Mouse (Mus musculus) forebrain, embryonic 11.5 days (tissue): ENCODE results near the gene Efcab3. TPM values are rescaled to one million over a fixed set of nuclear protein-coding genes. Genes with fewer than 3 reads are reported as not detected.
A peak's percentile ranks its signal among the peaks of the same experiment; 100 is the strongest.

Source experiments
- ATAC-seq: fragments of 200-750 bp; cut with Nextera tagmentation; replicated peaks from 2 replicates; pipeline ENCODE4 v1.8.0; 2017; ENCODE audit warnings: moderate TSS enrichment; ENCODE audit not compliant: low FRiP score
- DNase-seq: peaks from one replicate; pipeline ENCODE4 v3.0.0-alpha.2; 2017; ENCODE audit warnings: low spot score
- H3K27ac ChIP-seq: fragments of 300-500 bp; sonication (generic); 2 replicates; pipeline ENCODE4 v1.5.1; 2014; ENCODE audit warnings: low read depth, low read length
- H3K27me3 ChIP-seq: fragments of 300-500 bp; sonication (generic); 2 replicates; pipeline ENCODE4 v1.6.1; 2014; ENCODE audit warnings: mild to moderate bottlenecking, low read length, mixed read lengths; ENCODE audit not compliant: control insufficient read depth, insufficient read depth
- H3K36me3 ChIP-seq: fragments of 300-500 bp; sonication (generic); 2 replicates; pipeline ENCODE4 v1.6.1; 2014; ENCODE audit warnings: mild to moderate bottlenecking, low read length, moderate library complexity, mixed read lengths; ENCODE audit not compliant: control insufficient read depth, insufficient read depth
- H3K4me1 ChIP-seq: fragments of 300-500 bp; sonication (generic); replicated peaks from 2 replicates; pipeline ENCODE4 v1.6.1; 2014; ENCODE audit warnings: low read length, mixed read lengths; ENCODE audit not compliant: control insufficient read depth, insufficient read depth
- H3K4me2 ChIP-seq: fragments of 300-500 bp; sonication (generic); 2 replicates; pipeline ENCODE4 v1.6.1; 2014; ENCODE audit warnings: low read depth, mild to moderate bottlenecking, low read length, moderate library complexity, mixed read lengths; ENCODE audit not compliant: severe bottlenecking
- H3K4me3 ChIP-seq: fragments of 300-500 bp; sonication (generic); 2 replicates; pipeline ENCODE4 v1.5.1; 2014; ENCODE audit warnings: low read depth, low read length
- H3K9ac ChIP-seq: fragments of 300-500 bp; sonication (generic); 2 replicates; pipeline ENCODE4 v1.6.1; 2014; ENCODE audit warnings: low read length
- H3K9me3 ChIP-seq: fragments of 300-500 bp; sonication (generic); 2 replicates; pipeline ENCODE4 v1.6.1; 2016; ENCODE audit warnings: low read length, mixed read lengths; ENCODE audit not compliant: control insufficient read depth
- WGBS: fragments of 180-500 bp; shearing (Covaris S2); extraction: QIAGEN DNeasy Blood & Tissue Kit; methylation state at CpG from one replicate; pipeline ENCODE4 v1.1.7; 2014; 5-methylcytosine and 5-hydroxymethylcytosine counted together
- polyA plus RNA-seq: library from polyadenylated mRNA; unstranded; fragments of >200 nt; fragmentation: Nextera tagmentation; extraction: Ambion mirVana; gene quantifications from 2 replicates; pipeline ENCODE4 v1.2.1, GENCODE M21; 2014

Efcab3 gene
- polyA plus RNA-seq, 1 experiment from 2014 or later: not detected

- peaks cover 2% of the 10 kb centered on the region; the same call in 1 of the 2 replicates for H3K4me1 ChIP-seq
- H3K4me2 ChIP-seq: no peak overlapping the region
- H3K9me3 ChIP-seq: no peaks in the 10 kb centered on the region
- H3K4me3 ChIP-seq: no peak overlapping the region
- no peak overlapping the region for H3K9ac ChIP-seq
- 25% methylated on average over 17 of the region's 19 CpGs for WGBS
- ATAC-seq: no peak
- no peaks in the 10 kb centered on the region for H3K27me3 ChIP-seq
- H3K27ac ChIP-seq: no peak overlapping the region
- peak; percentile 51 for DNase-seq
- no peaks in the 10 kb centered on the region for H3K36me3 ChIP-seq
These were observed 88.0 kb downstream of the Efcab3 start for GRCm38 (mm10) chr11:105151226-105152016.

DNA sequence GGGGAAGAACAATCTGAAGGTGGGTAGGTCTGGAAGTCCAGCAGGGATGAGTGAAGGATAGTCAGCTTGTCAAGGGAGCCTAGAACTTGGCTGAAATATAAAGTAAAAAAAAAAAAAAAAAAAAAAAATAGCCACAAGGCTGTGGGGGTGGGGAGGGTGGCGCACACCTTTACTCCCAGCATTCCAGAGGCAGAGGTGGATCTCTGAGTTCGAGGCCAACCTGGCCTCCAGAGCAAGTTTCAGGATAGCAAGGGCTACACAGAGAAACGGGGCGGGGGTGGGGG is 88.6 kb downstream of the Efcab3 start:
- H3K9ac ChIP-seq: no peak overlapping the region
- ATAC-seq: no peak
- DNase-seq: no peak

DNA sequence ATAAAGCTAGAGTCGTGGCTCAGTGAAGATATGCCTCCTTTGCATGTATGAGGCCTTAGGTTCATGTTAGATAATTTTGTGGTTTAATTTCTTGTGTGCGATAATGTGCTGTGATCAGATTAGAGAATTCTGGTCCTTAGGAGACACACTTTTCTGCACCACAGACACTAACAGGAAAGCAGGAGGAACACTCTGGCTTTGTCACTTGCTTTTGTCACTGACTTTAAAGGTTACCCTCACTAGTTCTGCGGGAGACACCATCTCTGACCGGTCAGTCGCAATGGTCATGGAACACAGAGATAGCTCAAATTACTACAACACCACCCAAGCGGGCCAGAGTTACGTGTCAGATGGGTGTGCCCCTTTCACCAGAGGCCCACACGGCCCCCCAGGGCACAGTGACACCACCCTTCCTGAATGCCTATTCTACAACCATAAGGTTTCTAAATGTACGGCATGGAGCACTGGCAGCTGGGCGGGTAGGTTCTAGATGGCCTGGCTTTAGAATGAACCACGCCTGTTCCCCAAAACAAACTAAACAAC is 89.0 kb downstream of the Efcab3 start:
- H3K4me2 ChIP-seq: no peak overlapping the region
- 81% methylated on average over 11 of the region's 11 CpGs for WGBS
- DNase-seq (no peak), ATAC-seq (no peak)
- no peak overlapping the region for H3K9ac ChIP-seq
- no peak overlapping the region for H3K27ac ChIP-seq
- no peaks in the 10 kb centered on the region for H3K27me3 ChIP-seq
- H3K9me3 ChIP-seq: no peaks in the 10 kb centered on the region
- H3K4me3 ChIP-seq: no peak overlapping the region
- peaks cover 2% of the 10 kb centered on the region; the same call in 1 of the 2 replicates for H3K4me1 ChIP-seq
- no peaks in the 10 kb centered on the region for H3K36me3 ChIP-seq

More for the DNA sequence above, 88.6 kb downstream of the Efcab3 start:
- peaks cover 2% of the 10 kb centered on the region; the same call in 1 of the 2 replicates for H3K4me1 ChIP-seq
- 80% methylated on average over 1 of the region's 4 CpGs for WGBS
- no peaks in the 10 kb centered on the region for H3K9me3 ChIP-seq
- no peak overlapping the region for H3K4me2 ChIP-seq
- H3K27me3 ChIP-seq: no peaks in the 10 kb centered on the region
- H3K4me3 ChIP-seq: no peak overlapping the region
- H3K36me3 ChIP-seq: no peaks in the 10 kb centered on the region
- H3K27ac ChIP-seq: no peak overlapping the region

DNA sequence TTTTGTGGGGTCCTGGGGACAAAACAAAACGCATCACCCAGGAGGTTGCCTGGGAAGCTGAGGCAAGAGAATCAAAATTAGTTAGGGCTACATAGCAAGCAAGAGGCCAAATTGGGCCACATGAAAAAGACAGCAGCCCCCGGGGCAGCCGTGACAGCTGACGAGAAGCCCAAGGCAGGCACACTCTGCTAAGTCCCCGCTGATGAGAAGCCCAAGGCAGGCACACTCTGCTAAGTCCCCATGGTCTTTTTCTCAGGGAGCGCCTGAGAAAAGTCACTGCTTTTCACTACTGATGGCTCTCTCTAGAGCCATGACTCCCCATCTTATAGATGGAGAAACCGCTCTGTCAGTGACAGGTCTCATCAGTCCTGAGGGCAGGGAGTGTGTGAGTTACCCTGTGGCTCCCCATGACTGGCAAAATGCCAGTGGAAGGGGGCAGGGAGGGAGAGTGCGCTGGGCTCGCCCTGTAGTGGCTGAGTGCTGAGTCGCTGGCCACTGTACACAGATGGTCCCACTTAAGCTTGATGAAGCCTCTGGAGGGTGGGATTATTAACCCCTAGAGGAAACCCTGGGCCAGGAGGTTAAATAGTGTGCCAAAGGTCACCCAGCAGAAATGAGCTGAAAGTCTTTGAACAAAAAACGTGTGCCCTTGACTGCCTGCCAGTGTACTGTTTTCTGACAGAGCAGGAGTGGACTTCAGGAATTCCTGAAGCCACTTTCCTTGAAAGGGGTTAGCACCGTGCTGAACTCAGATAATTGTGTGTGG is 89.9 kb downstream of the Efcab3 start:
- Histone ChIP-seq H3K36me3 (no peaks in the 10 kb centered on the region), H3K4me2 (no peak overlapping the region), H3K4me1 (peaks cover 2% of the 10 kb centered on the region; the same call in 1 of the 2 replicates), H3K27me3 (no peaks in the 10 kb centered on the region), H3K9ac (no peak overlapping the region), H3K4me3 (no peak overlapping the region), H3K9me3 (no peaks in the 10 kb centered on the region), H3K27ac (no peak overlapping the region)
- ATAC-seq: peak; percentile 39; the same call in 1 of the 2 replicates
- WGBS: 45% methylated on average over 12 of the region's 12 CpGs
- DNase-seq: peak; percentile 52

GRCm38 (mm10) chr11:105155915-105156314 is 92.5 kb downstream of the Efcab3 start:
- no peak overlapping the region for H3K4me2 ChIP-seq
- H3K27ac ChIP-seq: no peak overlapping the region
- H3K36me3 ChIP-seq: no peaks in the 10 kb centered on the region
- no peaks in the 10 kb centered on the region for H3K9me3 ChIP-seq
- ATAC-seq (no peak), DNase-seq (peak; percentile 30)
- no peaks in the 10 kb centered on the region for H3K27me3 ChIP-seq
- H3K9ac ChIP-seq: no peak overlapping the region
- peaks cover 2% of the 10 kb centered on the region; the same call in 1 of the 2 replicates for H3K4me1 ChIP-seq
- H3K4me3 ChIP-seq: no peak overlapping the region
- WGBS: 82% methylated on average over 4 of the region's 4 CpGs

GRCm38 (mm10) chr11:105156748-105157267 is 93.4 kb downstream of the Efcab3 start:
- ATAC-seq: no peak
- no peak overlapping the region for H3K4me3 ChIP-seq
- no peak overlapping the region for H3K4me2 ChIP-seq
- H3K9ac ChIP-seq: no peak overlapping the region
- no peaks in the 10 kb centered on the region; the same call in 1 of the 2 replicates for H3K4me1 ChIP-seq
- no peaks in the 10 kb centered on the region for H3K9me3 ChIP-seq
- DNase-seq: peak; percentile 21
- H3K27me3 ChIP-seq: no peaks in the 10 kb centered on the region
- no peak overlapping the region for H3K27ac ChIP-seq
- no peaks in the 10 kb centered on the region for H3K36me3 ChIP-seq
- WGBS: 88% methylated on average over 19 of the region's 19 CpGs

- H3K27ac ChIP-seq: no peak overlapping the region
- no peak overlapping the region for H3K9ac ChIP-seq
These were observed 94.7 kb downstream of the Efcab3 start for GRCm38 (mm10) chr11:105158047-105158446.

DNA sequence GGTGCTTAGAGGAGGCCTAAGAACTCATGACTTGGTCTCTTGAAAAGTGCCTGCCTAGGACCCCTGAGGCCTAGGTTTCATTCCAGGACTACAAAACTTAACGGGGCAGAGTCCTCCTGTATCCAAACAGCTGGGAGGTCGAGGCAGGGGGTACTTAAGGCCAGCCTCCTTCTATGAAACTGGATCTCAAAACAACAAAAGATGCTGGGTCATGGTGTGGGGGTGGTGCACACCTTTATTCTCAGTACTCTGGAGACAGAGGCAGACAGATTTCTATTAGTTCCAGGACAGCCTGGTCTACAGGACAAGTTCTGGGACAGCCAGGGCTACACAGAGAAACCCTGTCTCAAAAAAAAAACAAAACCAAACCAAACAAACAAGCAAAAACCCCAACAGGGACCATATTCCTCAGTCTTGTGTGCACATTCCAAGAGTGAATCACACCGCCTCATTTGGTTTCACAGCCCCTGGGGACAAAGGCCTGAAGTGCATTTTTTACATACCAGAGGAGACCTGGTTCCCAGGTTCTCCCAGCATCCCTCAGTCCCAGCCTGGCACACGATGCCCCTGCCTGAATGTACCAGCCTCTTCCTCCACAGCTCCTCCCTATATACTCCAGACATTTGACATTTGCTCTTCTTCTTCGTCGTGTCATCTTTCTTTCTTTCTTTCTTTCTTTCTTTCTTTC is 96.4 kb downstream of the Efcab3 start:
- no peak for ATAC-seq
- H3K4me1 ChIP-seq: no peaks in the 10 kb centered on the region
- peak; percentile 33 for DNase-seq
- H3K4me2 ChIP-seq: no peak overlapping the region
- 59% methylated on average over 6 of the region's 6 CpGs for WGBS
- no peak overlapping the region for H3K27ac ChIP-seq
- H3K9ac ChIP-seq: no peak overlapping the region
- H3K27me3 ChIP-seq: no peaks in the 10 kb centered on the region
- H3K9me3 ChIP-seq: peaks cover 4% of the 10 kb centered on the region
- H3K4me3 ChIP-seq: no peak overlapping the region
- no peaks in the 10 kb centered on the region for H3K36me3 ChIP-seq

More at GRCm38 (mm10) chr11:105158047-105158446, 94.7 kb downstream of the Efcab3 start:
- H3K4me2 ChIP-seq: no peak overlapping the region
- no peaks in the 10 kb centered on the region; the same call in 1 of the 2 replicates for H3K4me1 ChIP-seq
- no peak for DNase-seq
- H3K9me3 ChIP-seq: no peaks in the 10 kb centered on the region; the same call in 1 of the 2 replicates
- no peaks in the 10 kb centered on the region for H3K36me3 ChIP-seq
- H3K27me3 ChIP-seq: no peaks in the 10 kb centered on the region
- H3K4me3 ChIP-seq: no peak overlapping the region
- ATAC-seq: no peak
